Mouse (Mus musculus): ENCODE measurements around the gene Sh2d1b2. TPM values are rescaled to one million over a fixed set of nuclear protein-coding genes. Genes with fewer than 3 reads are reported as not detected.

Sh2d1b2 gene
- polyA plus RNA-seq, 1 experiment from 2014 or later = not detected

- Histone ChIP-seq H3K4me2 (ENCODE audit: low read length) (no peak overlapping the region), H3K4me1 (ENCODE audit: control insufficient read depth in 2 of 2, insufficient read depth in 2 of 2, low read length in 2 of 2) (no peaks in the 10 kb centered on the region), H3K4me3 (ENCODE audit: control insufficient read depth in 1 of 2, insufficient read depth in 1 of 2, low read depth in 1 of 2, low read length in 2 of 2) (no peak overlapping the region), H3K27me3 (ENCODE audit: control insufficient read depth, insufficient read depth, low read length) (no peaks in the 10 kb centered on the region), H3K36me3 (ENCODE audit: control insufficient read depth, insufficient read depth, low read length) (no peaks in the 10 kb centered on the region), H3K9ac (ENCODE audit: low read length) (no peak overlapping the region), H3K9me3 (ENCODE audit: control insufficient read depth, low read length) (no peaks in the 10 kb centered on the region), H3K27ac (replicated peaks in 1 of 2; ENCODE audit: control insufficient read depth in 1 of 2, insufficient read depth in 1 of 2, low read depth in 2 of 2, low read length in 2 of 2) (no peak overlapping the region)
- 66% methylated on average over 4 of the region's 4 CpGs for WGBS
- ATAC-seq (ENCODE audit: insufficient number of reproducible peaks, insufficient read depth, low FRiP score, low read depth) = no peak
Observed at GRCm38 (mm10) chr1:170282415-170283129, 50.0 kb downstream of the Sh2d1b2 start.

GRCm38 (mm10) chr1:170292239-170292951 lies 59.8 kb downstream of the Sh2d1b2 start:
- H3K4me1 ChIP-seq (ENCODE audit: control insufficient read depth in 2 of 2, insufficient read depth in 2 of 2, low read length in 2 of 2) = peaks cover 9 to 12% of the 10 kb centered on the region in 2 experiments
- no peaks in the 10 kb centered on the region for H3K27me3 ChIP-seq (ENCODE audit: control insufficient read depth, insufficient read depth, low read length)
- peaks cover 4% of the 10 kb centered on the region for H3K9me3 ChIP-seq (ENCODE audit: control insufficient read depth, low read length)
- H3K4me2 ChIP-seq (ENCODE audit: low read length) = no peak overlapping the region
- no peak overlapping the region for H3K4me3 ChIP-seq (ENCODE audit: control insufficient read depth in 1 of 2, insufficient read depth in 1 of 2, low read depth in 1 of 2, low read length in 2 of 2)
- 46% methylated on average over 9 of the region's 9 CpGs for WGBS
- H3K36me3 ChIP-seq (ENCODE audit: control insufficient read depth, insufficient read depth, low read length) = no peaks in the 10 kb centered on the region
- H3K9ac ChIP-seq (ENCODE audit: low read length) = no peak overlapping the region
- no peak for ATAC-seq (ENCODE audit: insufficient number of reproducible peaks, insufficient read depth, low FRiP score, low read depth)
- H3K27ac ChIP-seq (replicated peaks in 1 of 2; ENCODE audit: control insufficient read depth in 1 of 2, insufficient read depth in 1 of 2, low read depth in 2 of 2, low read length in 2 of 2) = no peak overlapping the region

GRCm38 (mm10) chr1:170293257-170293656 lies 60.7 kb downstream of the Sh2d1b2 start:
- no peaks in the 10 kb centered on the region for H3K27me3 ChIP-seq (ENCODE audit: control insufficient read depth, insufficient read depth, low read length)
- no peak overlapping the region for H3K4me2 ChIP-seq (ENCODE audit: low read length)
- ATAC-seq (ENCODE audit: insufficient number of reproducible peaks, insufficient read depth, low FRiP score, low read depth) = no peak
- no peaks in the 10 kb centered on the region for H3K36me3 ChIP-seq (ENCODE audit: control insufficient read depth, insufficient read depth, low read length)
- peaks cover 9 to 12% of the 10 kb centered on the region in 2 experiments for H3K4me1 ChIP-seq (ENCODE audit: control insufficient read depth in 2 of 2, insufficient read depth in 2 of 2, low read length in 2 of 2)
- WGBS = 62% methylated on average over 5 of the region's 5 CpGs
- no peak overlapping the region for H3K9ac ChIP-seq (ENCODE audit: low read length)
- H3K27ac ChIP-seq (replicated peaks in 1 of 2; ENCODE audit: control insufficient read depth in 1 of 2, insufficient read depth in 1 of 2, low read depth in 2 of 2, low read length in 2 of 2) = no peak overlapping the region
- H3K9me3 ChIP-seq (ENCODE audit: control insufficient read depth, low read length) = peaks cover 4% of the 10 kb centered on the region
- no peak overlapping the region for H3K4me3 ChIP-seq (ENCODE audit: control insufficient read depth in 1 of 2, insufficient read depth in 1 of 2, low read depth in 1 of 2, low read length in 2 of 2)

- Histone ChIP-seq H3K27me3 (ENCODE audit: control insufficient read depth, insufficient read depth, low read length) (no peaks in the 10 kb centered on the region), H3K36me3 (ENCODE audit: control insufficient read depth, insufficient read depth, low read length) (peaks cover under 1% of the 10 kb centered on the region), H3K27ac (replicated peaks in 1 of 2; ENCODE audit: control insufficient read depth in 1 of 2, insufficient read depth in 1 of 2, low read depth in 2 of 2, low read length in 2 of 2) (no peak overlapping the region), H3K4me1 (ENCODE audit: control insufficient read depth in 2 of 2, insufficient read depth in 2 of 2, low read length in 2 of 2) (peaks cover 9 to 12% of the 10 kb centered on the region in 2 experiments), H3K9ac (ENCODE audit: low read length) (no peak overlapping the region), H3K4me2 (ENCODE audit: low read length) (no peak overlapping the region), H3K9me3 (ENCODE audit: control insufficient read depth, low read length) (peaks cover under 1% of the 10 kb centered on the region; the same call in 1 of the 2 replicates), H3K4me3 (ENCODE audit: control insufficient read depth in 1 of 2, insufficient read depth in 1 of 2, low read depth in 1 of 2, low read length in 2 of 2) (no peak overlapping the region)
- WGBS = 58% methylated on average over 15 of the region's 15 CpGs
- ATAC-seq (ENCODE audit: insufficient number of reproducible peaks, insufficient read depth, low FRiP score, low read depth) = no peak
Observed at GRCm38 (mm10) chr1:170294786-170295570, 62.4 kb downstream of the Sh2d1b2 start.

- 88% methylated on average over 4 of the region's 4 CpGs for WGBS
- H3K9ac ChIP-seq (ENCODE audit: low read length) = no peak overlapping the region
- H3K4me2 ChIP-seq (ENCODE audit: low read length) = no peak overlapping the region
- ATAC-seq (ENCODE audit: insufficient number of reproducible peaks, insufficient read depth, low FRiP score, low read depth) = no peak
- no peak overlapping the region for H3K27ac ChIP-seq (replicated peaks in 1 of 2; ENCODE audit: control insufficient read depth in 1 of 2, insufficient read depth in 1 of 2, low read depth in 2 of 2, low read length in 2 of 2)
- H3K4me1 ChIP-seq (ENCODE audit: control insufficient read depth in 2 of 2, insufficient read depth in 2 of 2, low read length in 2 of 2) = peaks cover 6% of the 10 kb centered on the region in 2 experiments
- no peaks in the 10 kb centered on the region for H3K27me3 ChIP-seq (ENCODE audit: control insufficient read depth, insufficient read depth, low read length)
- no peak overlapping the region for H3K4me3 ChIP-seq (ENCODE audit: control insufficient read depth in 1 of 2, insufficient read depth in 1 of 2, low read depth in 1 of 2, low read length in 2 of 2)
- peaks cover 15% of the 10 kb centered on the region for H3K36me3 ChIP-seq (ENCODE audit: control insufficient read depth, insufficient read depth, low read length)
- no peaks in the 10 kb centered on the region for H3K9me3 ChIP-seq (ENCODE audit: control insufficient read depth, low read length)
Observed at GRCm38 (mm10) chr1:170299496-170299895, 66.9 kb downstream of the Sh2d1b2 start.

GRCm38 (mm10) chr1:170301686-170302085 lies 69.1 kb downstream of the Sh2d1b2 start:
- H3K4me2 ChIP-seq (ENCODE audit: low read length) = no peak overlapping the region
- H3K9me3 ChIP-seq (ENCODE audit: control insufficient read depth, low read length) = no peaks in the 10 kb centered on the region
- peaks cover 15% of the 10 kb centered on the region for H3K36me3 ChIP-seq (ENCODE audit: control insufficient read depth, insufficient read depth, low read length)
- H3K9ac ChIP-seq (ENCODE audit: low read length) = no peak overlapping the region
- no peak overlapping the region for H3K4me3 ChIP-seq (ENCODE audit: control insufficient read depth in 1 of 2, insufficient read depth in 1 of 2, low read depth in 1 of 2, low read length in 2 of 2)
- no peaks in the 10 kb centered on the region for H3K27me3 ChIP-seq (ENCODE audit: control insufficient read depth, insufficient read depth, low read length)
- no peaks in the 10 kb centered on the region for H3K4me1 ChIP-seq (ENCODE audit: control insufficient read depth in 2 of 2, insufficient read depth in 2 of 2, low read length in 2 of 2)
- ATAC-seq (ENCODE audit: insufficient number of reproducible peaks, insufficient read depth, low FRiP score, low read depth) = no peak
- no peak overlapping the region for H3K27ac ChIP-seq (replicated peaks in 1 of 2; ENCODE audit: control insufficient read depth in 1 of 2, insufficient read depth in 1 of 2, low read depth in 2 of 2, low read length in 2 of 2)
- 94% methylated on average over 9 of the region's 9 CpGs for WGBS

GRCm38 (mm10) chr1:170302456-170302855 lies 69.9 kb downstream of the Sh2d1b2 start:
- Histone ChIP-seq H3K27me3 (ENCODE audit: control insufficient read depth, insufficient read depth, low read length) (no peaks in the 10 kb centered on the region), H3K4me1 (ENCODE audit: control insufficient read depth in 2 of 2, insufficient read depth in 2 of 2, low read length in 2 of 2) (no peaks in the 10 kb centered on the region), H3K9ac (ENCODE audit: low read length) (no peak overlapping the region), H3K9me3 (ENCODE audit: control insufficient read depth, low read length) (no peaks in the 10 kb centered on the region), H3K27ac (replicated peaks in 1 of 2; ENCODE audit: control insufficient read depth in 1 of 2, insufficient read depth in 1 of 2, low read depth in 2 of 2, low read length in 2 of 2) (no peak overlapping the region), H3K4me3 (ENCODE audit: control insufficient read depth in 1 of 2, insufficient read depth in 1 of 2, low read depth in 1 of 2, low read length in 2 of 2) (no peak overlapping the region), H3K36me3 (ENCODE audit: control insufficient read depth, insufficient read depth, low read length) (peaks cover 15% of the 10 kb centered on the region), H3K4me2 (ENCODE audit: low read length) (no peak overlapping the region)
- 83% methylated on average over 6 of the region's 6 CpGs for WGBS
- no peak for ATAC-seq (ENCODE audit: insufficient number of reproducible peaks, insufficient read depth, low FRiP score, low read depth)
